Mouse (Mus musculus) liver (tissue): ENCODE data around the gene Pou3f4.
"Not testable (repeated sequence)": the region's sequence is repeated elsewhere in the genome, so short reads cannot be mapped to it uniquely, and the experiment has no call there.

Source experiments
- DNase-seq: peaks from one replicate; pipeline ENCODE4 v3.0.0-alpha.2; 2020; ENCODE audit warnings: mixed read lengths

The Pou3f4 gene

DNA sequence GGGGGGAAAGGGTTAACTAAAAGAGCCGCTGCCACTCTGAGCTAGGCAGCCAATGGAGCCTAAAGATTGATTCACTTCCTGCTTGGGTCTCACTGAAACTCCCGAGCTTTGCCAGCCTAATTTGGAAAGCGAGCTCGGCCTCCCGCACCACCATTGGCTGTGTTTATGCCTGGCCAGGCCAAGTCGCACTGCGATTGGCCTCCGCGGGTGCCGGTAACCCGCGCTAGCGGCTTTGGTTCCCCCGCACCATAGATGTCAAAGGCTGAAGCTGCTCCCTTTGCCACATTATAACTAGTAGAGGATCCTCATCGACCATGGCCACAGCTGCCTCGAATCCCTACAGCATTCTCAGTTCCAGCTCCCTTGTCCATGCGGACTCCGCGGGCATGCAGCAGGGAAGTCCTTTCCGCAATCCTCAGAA lies at the start of gene Pou3f4:
Gene Pou3f4 (plus strand): TSS at position 130 of the 421 bp plus-strand sequence.
- peak; percentile 42 for DNase-seq

DNA sequence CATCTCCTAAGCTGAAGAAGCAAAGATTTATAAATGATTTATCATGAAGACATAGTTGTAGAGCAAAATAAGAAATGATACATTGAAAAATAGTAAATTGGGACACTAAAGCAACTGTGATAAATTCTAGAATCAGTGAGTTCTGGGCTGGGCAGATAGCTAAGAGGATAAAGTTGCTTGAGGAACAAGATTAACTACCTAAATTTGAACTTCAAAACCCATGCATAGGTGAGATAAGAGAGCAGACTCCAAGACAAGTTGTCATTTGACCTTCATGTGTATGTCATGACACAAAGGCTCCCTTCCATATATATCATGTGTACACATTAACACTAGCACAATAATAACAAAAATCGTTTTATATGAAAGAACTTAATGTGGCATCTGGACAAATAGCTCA lies 48.1 kb upstream of the Pou3f4 start:
- DNase-seq: no peak

DNA sequence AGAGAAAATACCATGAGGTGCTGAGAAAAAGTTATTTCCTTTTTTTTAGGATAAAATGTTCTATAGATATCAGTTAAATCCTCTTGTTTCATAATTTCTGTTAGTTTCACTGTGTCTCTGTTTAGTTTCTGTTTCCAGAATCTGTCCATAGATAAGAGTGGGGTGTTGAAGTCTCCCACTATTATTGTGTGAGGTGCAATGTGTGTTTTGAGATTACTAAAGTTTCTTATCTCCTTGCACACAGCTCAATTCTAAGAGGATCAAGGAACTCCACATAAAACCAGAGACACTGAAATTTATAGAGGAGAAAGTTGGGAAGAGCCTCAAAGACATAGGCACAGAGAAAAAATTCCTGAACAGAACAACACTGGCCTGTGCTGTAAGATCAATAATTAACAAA lies 39.3 kb upstream of the Pou3f4 start:
- not testable (repeated sequence) for DNase-seq

DNA sequence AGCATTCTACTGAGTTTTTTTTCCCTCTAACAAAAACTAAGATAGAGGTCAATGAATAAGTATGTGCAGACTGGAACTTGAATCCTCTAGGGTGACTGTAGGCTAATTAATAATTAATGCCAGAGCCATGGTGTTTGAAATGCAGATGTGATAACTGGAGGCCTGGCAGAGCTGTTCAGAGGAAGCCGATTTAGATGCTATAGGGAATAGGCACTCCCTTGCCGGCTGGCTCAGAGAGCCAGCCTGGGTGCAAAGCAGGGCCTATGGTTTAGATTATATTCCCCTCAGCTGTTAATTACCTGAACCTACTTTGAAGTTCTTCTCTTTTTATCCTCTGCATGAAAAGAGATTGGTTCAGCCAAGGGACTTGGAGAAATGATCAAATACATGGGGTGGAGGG lies 11.6 kb upstream of the Pou3f4 start:
- DNase-seq: no peak

DNA sequence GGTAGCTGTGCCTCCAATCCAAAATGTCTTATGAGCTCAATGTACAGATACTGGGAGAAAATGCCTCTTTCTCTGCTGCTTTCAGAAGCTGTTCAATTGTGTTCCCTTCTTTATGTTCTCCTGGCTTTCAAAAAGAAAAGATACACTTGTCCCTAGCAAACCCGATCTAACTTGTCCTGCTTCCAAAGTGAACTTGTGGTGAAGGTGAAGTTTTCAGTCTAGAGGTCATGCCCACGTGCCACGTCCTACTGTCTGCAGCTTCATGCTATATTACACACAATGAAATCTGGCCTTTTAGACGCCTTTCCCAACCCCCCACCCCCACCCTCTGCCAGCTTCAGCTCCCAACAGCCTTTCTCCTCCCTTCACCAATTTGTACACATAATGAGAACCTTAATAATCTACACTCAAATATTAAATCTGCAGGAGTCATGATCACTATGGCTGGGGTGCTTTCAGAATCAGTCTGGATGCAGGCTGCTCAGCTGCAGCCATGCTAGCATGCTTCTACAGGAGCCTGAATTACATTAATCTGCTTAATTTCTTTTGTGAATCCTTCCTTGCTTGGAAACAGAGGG lies 4.0 kb upstream of the Pou3f4 start:
- no peak for DNase-seq

DNA sequence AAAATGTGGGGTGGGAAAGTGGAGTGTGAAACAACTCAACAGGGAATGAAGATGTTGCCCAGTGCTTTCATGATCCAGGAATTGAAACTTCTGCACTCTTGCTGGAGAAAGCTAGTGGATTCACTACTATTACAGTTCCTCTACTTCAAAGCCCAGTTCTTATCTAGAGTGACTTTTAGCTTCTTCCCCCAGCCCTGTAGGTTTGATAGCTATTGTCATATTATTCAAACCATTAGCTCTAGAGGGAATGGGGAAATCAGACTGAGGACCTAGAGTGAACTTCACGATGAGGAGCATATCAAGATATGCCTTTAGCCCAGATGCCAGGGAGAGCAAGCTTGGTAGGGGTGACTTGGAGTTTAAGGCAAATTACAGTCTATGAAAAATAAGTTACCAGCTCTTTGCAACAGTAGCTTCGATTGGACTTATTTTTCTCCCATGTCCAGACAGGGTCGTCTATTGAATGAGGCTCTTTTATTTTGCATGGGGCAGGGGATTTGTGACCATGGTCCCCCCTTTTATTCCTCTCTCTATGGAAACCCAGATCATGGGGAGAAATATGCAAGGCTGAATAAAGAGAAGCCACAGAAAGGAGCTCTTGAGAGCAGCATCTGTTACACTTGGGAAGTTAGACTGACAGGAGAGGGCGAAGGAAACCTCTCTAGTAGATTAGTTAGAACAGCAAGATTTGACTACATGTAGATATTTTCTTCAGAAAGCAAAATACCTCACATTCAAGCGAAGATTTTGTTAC lies 3.1 kb upstream of the Pou3f4 start:
- no peak for DNase-seq

DNA sequence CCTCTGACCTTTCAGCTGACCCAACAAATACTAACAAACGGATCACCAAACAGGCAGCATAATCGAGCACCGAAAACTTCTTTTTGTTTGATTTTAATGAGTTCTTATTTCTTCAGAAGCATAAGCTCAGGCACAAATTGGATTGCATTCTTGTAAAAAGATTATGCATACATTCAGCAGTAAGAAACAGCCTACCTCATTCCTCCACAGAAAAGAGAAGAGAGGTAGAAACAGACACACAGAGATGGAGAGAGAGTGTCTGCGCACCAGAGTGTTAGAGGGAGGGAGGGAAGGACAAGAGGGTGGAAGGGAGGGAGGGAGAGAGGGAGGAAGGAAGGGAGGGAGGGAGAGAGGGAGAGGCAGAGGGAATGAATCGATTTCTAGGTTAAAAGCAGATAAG lies 2.0 kb upstream of the Pou3f4 start:
- no peak for DNase-seq

DNA sequence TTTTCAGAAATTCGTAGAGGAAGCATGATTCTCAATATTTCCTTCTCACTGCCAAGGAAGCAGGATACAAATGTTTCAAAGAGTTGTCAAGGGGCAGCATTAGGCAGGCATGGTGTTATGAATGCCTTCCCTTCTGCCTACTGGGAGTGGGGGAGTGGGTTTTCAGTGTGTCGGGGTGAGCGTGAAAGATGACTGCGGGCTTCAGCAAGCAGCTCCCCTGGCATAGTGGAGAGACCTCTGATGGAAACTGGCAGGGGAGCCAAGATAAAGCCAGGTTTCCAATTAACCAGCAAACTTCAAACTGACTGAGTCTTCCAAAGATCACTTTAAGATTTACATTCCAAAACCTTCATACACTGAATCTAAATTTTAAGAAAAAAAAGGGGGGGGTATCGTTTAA lies 679 bp upstream of the Pou3f4 start:
- no peak for DNase-seq

DNA sequence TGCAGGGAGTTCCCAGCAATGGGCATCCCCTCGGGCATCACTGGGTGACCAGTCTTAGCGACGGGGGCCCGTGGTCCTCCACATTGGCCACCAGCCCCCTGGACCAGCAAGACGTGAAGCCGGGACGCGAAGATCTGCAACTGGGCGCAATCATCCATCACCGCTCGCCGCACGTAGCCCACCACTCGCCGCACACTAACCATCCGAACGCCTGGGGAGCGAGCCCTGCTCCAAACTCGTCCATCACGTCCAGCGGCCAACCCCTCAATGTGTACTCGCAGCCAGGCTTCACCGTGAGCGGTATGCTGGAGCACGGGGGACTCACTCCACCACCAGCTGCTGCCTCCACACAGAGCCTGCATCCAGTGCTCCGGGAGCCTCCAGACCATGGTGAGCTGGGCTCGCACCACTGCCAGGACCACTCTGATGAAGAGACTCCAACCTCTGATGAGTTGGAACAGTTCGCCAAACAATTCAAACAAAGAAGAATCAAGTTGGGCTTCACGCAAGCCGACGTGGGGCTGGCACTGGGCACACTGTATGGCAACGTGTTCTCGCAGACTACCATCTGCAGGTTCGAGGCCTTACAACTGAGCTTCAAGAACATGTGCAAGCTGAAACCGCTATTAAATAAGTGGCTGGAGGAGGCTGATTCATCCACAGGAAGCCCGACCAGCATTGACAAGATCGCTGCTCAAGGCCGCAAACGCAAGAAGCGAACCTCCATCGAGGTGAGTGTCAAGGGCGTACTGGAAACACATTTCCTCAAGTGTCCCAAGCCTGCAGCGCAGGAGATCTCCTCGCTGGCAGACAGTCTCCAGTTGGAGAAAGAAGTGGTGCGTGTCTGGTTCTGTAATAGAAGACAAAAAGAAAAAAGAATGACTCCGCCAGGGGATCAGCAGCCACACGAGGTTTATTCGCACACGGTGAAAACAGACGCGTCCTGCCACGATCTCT lies 790 bp downstream of the Pou3f4 start:
- DNase-seq: no peak

DNA sequence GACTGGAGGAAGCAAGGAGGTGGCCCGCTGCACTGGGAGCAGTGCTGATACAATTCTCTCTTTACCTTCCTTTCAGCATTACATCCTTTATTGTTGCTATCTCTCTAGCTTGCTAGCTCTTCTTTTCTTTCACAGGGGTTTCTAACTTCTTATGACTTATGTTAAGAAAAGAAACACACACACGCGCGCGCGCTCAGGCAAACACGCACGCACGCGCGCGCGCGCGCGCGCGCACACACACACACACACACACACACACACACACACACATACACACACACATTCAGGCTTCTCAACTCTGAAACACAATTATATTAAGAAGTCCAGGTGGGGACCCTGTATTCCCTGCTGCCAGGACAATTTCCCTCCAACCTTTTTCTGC lies 1.5 kb downstream of the Pou3f4 start:
- DNase-seq: no peak

DNA sequence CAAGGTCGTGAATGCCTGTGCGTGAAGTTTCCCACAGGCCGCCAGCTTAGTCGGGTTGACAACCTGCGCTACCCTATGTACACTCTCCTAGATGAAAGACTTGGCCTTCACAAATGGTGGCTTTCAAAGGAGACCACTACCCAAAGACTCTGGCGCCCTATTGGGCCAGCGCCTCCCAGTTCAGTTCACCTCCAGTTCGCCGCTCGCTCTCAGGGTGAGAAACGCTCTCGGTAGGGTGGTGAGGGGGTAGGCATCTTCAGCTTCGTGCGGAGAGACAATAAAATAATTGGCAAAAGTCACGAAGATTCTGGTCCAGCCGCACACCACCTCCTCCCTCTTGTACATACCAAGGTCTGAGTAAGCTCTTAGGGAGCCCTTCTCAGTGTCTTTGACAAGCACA lies 2.5 kb downstream of the Pou3f4 start:
- DNase-seq: no peak

DNA sequence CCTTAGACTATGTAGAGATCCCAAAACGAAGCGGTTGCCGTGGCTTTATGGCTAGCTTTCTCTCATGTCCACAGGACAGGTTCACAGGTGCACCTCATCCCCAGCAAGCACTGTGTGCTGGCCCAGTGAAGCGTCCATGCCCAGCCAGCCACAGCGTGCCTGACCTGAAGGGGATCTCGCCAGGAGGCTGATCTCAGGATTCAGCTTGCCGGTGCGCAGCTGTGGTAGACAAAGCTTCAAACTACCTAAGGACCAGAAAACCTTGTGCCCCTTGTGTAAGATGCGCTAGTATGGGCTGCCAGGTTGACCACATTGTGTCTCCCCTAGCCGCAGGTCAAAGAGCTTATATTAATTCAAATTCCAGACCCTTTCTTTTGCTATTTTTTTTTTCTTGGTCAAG lies 3.1 kb downstream of the Pou3f4 start:
- peak; percentile 2 for DNase-seq

DNA sequence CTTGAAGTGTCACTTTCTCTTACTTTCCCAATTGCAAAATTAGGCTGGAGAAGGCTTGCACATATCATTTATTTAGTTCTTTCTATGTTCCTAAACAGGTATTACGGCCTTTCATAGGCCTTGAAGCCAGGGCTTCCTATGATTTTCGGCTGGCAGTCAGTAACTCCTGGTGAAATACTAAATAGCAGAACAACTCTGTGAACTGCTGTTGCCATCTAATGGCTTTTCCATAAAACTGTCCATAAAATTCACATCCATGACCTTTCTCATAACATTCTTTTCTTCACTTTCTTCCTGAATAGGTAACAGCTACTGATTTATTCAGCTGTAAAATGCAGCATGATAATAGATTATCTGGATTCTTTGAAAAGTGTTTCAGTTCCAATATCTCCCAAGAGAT lies 23.4 kb downstream of the Pou3f4 start:
- no peak for DNase-seq

DNA sequence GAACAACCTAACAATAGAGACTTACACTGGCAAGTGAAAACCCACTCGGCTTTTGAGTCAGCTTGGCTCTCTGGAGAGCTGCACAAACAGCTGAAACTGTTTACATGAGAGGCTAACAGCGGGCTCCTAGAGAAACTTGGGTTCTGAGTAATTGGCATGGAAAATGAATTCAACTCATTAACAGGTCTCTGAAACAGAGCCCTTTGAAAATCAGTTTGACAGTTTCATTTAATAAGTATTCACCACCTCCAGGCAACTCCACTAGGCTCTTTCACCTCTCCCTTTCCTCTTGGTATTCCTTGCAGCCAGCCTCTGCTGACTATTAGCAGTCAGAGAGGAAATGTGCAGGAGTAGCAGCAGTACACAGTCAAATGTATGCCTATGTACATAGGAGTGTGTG lies 37.2 kb downstream of the Pou3f4 start:
- DNase-seq: no peak
